Mouse (Mus musculus): ENCODE results near the gene Pygb.

DNA sequence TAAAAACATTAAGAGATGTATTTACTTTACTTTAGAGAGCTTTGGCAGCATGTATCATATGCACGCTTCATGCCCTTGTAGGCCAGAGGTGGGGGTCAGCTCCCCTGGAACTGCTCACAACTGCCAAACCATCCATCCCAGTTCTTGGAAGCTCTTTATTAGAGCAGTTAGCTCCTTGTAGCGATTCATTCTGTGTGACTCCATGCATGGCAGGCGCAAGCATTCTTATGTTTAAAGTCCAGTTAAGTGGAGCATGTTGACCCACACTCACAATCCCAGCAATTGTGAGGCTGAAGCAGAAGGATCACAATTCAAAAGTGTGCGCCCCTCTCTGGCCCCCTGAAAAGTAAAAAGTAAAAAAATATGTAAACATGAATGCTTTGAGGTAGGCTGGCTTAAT is 91.0 kb downstream of the Pygb start:
- TF ChIP-seq EP300 (IDR thresholded peaks at IDR 0.05; ENCODE audit: insufficient read depth, low read depth, low read length), result no peak
- TF ChIP-seq CTCF (IDR thresholded peaks at IDR 0.05; ENCODE audit: low read depth, low read length), result no peak

All from ES-Bruce4 (cell line).